Mouse (Mus musculus) G1E (cell line): ENCODE data around the gene Otud3. TPM values are rescaled to one million over a fixed set of nuclear protein-coding genes. Genes with fewer than 3 reads are reported as not detected.

Experiments used
- ATAC-seq: 2 replicates; pipeline ENCODE4 v1.8.0; 2016; ENCODE audit warnings: mild to moderate bottlenecking; ENCODE audit not compliant: insufficient number of reproducible peaks, poor library complexity, low FRiP score, severe bottlenecking; ENCODE audit errors: extremely low read depth
- DNase-seq: peaks from one replicate; pipeline ENCODE4 v3.0.0; 2012; ENCODE audit warnings: low spot score
- H3K27me3 ChIP-seq: 2 replicates; pipeline ENCODE4 v1.6.1; 2012; ENCODE audit warnings: mild to moderate bottlenecking, low read length, inconsistent platforms; ENCODE audit not compliant: insufficient read depth
- H3K36me3 ChIP-seq: replicated peaks from 2 replicates; pipeline ENCODE3; 2012; ENCODE audit warnings: mild to moderate bottlenecking, inconsistent platforms
- H3K4me1 ChIP-seq: 2 replicates; pipeline ENCODE4 v1.6.1; 2012; ENCODE audit warnings: low read depth, low read length, inconsistent platforms, mixed read lengths; ENCODE audit not compliant: insufficient read depth
- H3K4me3 ChIP-seq: 2 replicates; pipeline ENCODE4 v1.5.1; 2012; ENCODE audit warnings: low read depth, mild to moderate bottlenecking, inconsistent platforms, low read length, moderate library complexity, mixed read lengths
- H3K9me3 ChIP-seq: replicated peaks from 2 replicates; pipeline ENCODE4 v1.6.1; 2012; ENCODE audit warnings: inconsistent platforms
- CTCF ChIP-seq: IDR thresholded peaks from 2 replicates; pipeline ENCODE4 v1.5.1; 2012; ENCODE audit warnings: low read depth, low read length, inconsistent platforms, mixed read lengths
- GATA1 ChIP-seq: IDR thresholded peaks from 2 replicates; pipeline ENCODE4 v1.6.1; 2012; ENCODE audit warnings: borderline replicate concordance, low read length, inconsistent platforms, mixed read lengths
- GATA2 ChIP-seq: IDR thresholded peaks from 2 replicates; pipeline ENCODE4 v1.6.1; 2012; ENCODE audit warnings: low read depth, low read length, inconsistent platforms, borderline replicate concordance
- POLR2AphosphoS5 ChIP-seq: IDR thresholded peaks from 2 replicates; pipeline ENCODE4 v1.6.1; 2012; ENCODE audit warnings: low read depth, low read length, inconsistent platforms; ENCODE audit not compliant: insufficient replicate concordance
- TAL1 ChIP-seq: conservative IDR thresholded peaks from 2 replicates; pipeline ENCODE4 v1.6.1; 2012; ENCODE audit warnings: low read depth, low read length, inconsistent platforms, mixed read lengths
- polyA plus RNA-seq: library from polyadenylated mRNA; stranded (reverse); fragments of >175 nt; gene quantifications from 2 replicates; pipeline ENCODE4 v1.2.3, GENCODE M21; 2012
- total RNA-seq, 2 experiments: library from RNA; stranded (forward) in 1 of 2; stranded (reverse) in 1 of 2; fragments of 200-1000 nt in 1 of 2; fragments of >200 nt in 1 of 2; fragmentation: Nextera tagmentation in 1 of 2; gene quantifications; 2 replicates each; pipeline ENCODE4 v1.2.3; 2014 to 2017

The Otud3 gene
- total and polyA plus RNA-seq, 3 experiments = 5.4 to 11.8 (median 11.0) TPM

DNA sequence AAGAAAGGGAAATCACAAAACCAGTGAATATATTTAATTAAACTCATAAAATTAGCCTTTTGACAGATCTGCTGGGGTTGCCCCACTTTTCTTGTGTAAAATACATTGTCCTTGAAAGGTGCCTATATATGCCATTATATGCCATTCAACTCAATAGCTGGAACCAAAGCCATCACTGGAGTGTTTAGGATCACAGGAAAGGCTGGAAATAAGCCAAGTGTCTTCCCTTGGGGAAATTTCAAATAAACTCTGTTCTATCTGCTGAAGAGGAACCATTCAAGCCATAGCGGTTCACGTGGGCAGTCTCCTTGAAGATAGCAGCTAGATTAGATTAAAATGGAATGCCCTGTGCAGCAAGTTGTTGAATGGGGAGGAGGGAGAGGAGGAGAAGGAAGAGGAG is 11.8 kb upstream of the Otud3 start:
- Histone ChIP-seq H3K36me3 (no peaks in the 10 kb centered on the region), H3K4me3 (no peak overlapping the region), H3K27me3 (peaks cover 25% of the 10 kb centered on the region), H3K4me1 (peaks cover 12% of the 10 kb centered on the region), H3K9me3 (no peaks in the 10 kb centered on the region)
- ATAC-seq (no peak), DNase-seq (no peak)
- TF ChIP-seq POLR2AphosphoS5 (no peak), TAL1 (no peak), GATA2 (no peak), GATA1 (no peak), CTCF (no peak)

DNA sequence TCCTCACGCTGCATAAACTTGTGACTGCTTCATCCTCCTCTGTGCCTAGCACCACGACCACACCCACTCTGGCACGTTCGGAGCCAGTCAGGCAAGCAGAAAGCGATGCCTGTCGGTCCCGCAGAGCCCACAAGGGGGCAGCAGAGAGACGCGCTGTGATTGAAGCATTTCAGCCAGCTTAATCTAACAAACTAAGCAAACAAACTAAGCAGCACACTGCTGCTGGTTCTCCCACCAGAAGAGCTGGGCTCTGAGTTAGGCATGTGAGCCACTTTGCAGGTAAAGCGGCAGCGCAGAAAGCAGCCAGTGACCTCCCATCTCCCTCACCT is 8.3 kb upstream of the Otud3 start:
- ATAC-seq (peak; percentile 74), DNase-seq (peak; percentile 66)
- no peak overlapping the region; the same call in 1 of the 2 replicates for H3K4me3 ChIP-seq
- no peak for TF ChIP-seq GATA2
- TF ChIP-seq CTCF = peak; percentile 99
- H3K4me1 ChIP-seq = peaks cover 12% of the 10 kb centered on the region
- no peaks in the 10 kb centered on the region for H3K36me3 ChIP-seq
- peaks cover 2% of the 10 kb centered on the region; the same call in 1 of the 2 replicates for H3K9me3 ChIP-seq
- peaks cover 15% of the 10 kb centered on the region for H3K27me3 ChIP-seq

DNA sequence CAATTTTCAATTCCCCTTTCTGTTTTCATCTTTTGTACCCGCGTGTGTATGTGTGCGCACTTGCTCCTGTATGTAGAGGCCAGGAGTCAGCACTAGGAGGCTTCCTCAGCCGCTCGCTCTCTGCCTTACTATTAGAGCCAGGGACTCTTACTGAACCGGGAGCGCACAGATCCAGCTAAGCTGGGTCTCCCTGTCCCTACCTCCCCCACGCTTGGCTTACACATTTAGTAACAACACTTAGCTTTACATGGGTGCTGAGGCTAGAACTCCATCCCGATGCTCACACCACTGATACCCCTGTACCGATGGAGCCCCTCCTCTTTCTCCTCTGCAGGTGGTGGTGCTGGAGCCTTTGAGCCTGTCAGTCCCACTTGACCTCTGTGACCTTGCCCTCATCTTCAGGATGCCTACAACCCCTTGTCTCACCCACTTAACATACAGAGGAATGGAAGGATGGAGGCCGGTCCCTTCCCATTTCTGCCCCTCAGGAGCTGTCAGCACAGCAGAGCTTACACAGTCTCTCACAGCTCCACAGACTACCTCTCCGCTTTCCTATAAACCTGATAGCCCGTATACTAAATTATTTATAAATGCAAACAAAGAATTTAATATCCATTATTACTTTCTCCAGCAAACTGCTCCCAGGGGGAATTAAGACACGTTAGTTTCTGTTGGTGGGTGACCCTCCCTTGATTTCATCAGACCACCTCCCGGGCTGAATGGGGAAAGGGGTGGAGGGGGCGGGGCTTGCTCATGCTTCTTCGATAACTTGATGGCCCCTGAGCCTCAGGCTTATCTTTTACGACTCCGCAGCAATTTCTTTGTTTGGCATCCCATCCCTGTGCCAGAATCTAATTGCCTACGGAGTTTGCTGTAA is 7.7 kb upstream of the Otud3 start:
- peaks cover 2% of the 10 kb centered on the region; the same call in 1 of the 2 replicates for H3K9me3 ChIP-seq
- no peak for ATAC-seq
- TF ChIP-seq GATA1 (no peak), GATA2 (no peak), POLR2AphosphoS5 (no peak), TAL1 (no peak), CTCF (no peak)

DNA sequence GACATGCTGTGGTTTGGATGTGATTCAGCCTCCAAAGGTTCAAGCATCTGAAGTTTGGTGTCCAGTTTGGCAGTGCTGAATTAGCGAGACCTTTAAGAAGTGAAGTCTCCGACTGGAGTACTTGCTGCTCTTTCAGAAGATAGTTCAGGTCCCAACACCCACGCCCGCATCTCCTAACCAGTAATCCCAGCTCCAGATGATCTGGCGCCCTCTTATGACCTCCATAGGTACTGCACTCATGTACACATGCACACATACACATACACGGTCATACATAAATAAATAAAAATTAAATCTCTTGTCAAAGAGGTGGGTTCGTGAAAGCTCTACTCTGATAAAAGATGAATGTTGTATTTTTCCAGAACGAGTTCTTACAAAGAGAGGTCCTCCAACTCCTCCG is 3.5 kb upstream of the Otud3 start:
- no peak for DNase-seq
- no peak for TF ChIP-seq TAL1
- TF ChIP-seq GATA2 = no peak
- no peak for TF ChIP-seq POLR2AphosphoS5
- TF ChIP-seq CTCF = no peak
- TF ChIP-seq GATA1 = no peak
- H3K4me3 ChIP-seq = no peak overlapping the region
- ATAC-seq = no peak
- peaks cover 24% of the 10 kb centered on the region for H3K4me1 ChIP-seq
- no peaks in the 10 kb centered on the region for H3K36me3 ChIP-seq
- H3K27me3 ChIP-seq = peaks cover 6% of the 10 kb centered on the region; the same call in 1 of the 2 replicates
- peaks cover 2% of the 10 kb centered on the region; the same call in 1 of the 2 replicates for H3K9me3 ChIP-seq

More for the DNA sequence above, 7.7 kb upstream of the Otud3 start:
- DNase-seq = no peak
- no peaks in the 10 kb centered on the region for H3K36me3 ChIP-seq
- H3K4me3 ChIP-seq = no peak overlapping the region; the same call in 1 of the 2 replicates
- peaks cover 12% of the 10 kb centered on the region for H3K4me1 ChIP-seq
- H3K27me3 ChIP-seq = peaks cover 13% of the 10 kb centered on the region

DNA sequence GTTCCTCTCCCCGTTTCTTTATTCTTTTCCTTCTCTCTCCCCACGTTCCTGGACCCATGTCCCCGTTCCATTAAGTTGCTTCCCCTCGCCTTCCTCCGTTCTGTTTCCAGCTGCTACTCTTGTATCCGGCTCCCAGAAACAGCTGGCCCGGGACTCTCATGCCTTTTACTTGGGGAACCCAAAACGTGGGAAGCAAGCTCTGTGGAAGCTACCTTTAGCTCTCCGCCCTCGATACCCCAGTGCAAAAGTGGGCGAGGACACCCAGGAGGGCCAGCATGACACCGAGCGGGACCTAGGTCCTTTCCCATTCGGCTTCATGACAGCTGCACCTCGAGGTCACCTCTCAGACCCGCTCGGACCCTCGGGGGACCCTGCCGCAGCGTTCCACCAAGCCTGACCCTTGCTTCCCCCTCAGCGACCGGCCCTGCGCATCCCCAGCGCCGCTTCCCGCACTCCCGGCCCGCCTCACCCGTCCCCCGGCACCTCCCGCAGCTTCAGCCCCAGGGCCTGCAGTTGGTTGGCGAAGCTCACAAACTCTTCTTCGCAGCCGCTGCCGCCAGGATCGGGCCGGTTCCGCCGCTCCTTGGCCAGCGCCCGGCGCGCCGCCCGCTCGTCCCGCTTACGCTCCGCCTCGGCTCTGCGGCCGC is 481 bp downstream of the Otud3 start:
- TF ChIP-seq CTCF (no peak), GATA2 (no peak), GATA1 (no peak), TAL1 (no peak), POLR2AphosphoS5 (no peak)
- H3K4me3 ChIP-seq = peak overlapping the region; percentile 85
- H3K27me3 ChIP-seq = no peaks in the 10 kb centered on the region; the same call in 1 of the 2 replicates
- ATAC-seq (no peak; the same call in 1 of the 2 replicates), DNase-seq (peak; percentile 19)
- H3K36me3 ChIP-seq = peaks cover 32% of the 10 kb centered on the region
- peaks cover 2% of the 10 kb centered on the region; the same call in 1 of the 2 replicates for H3K9me3 ChIP-seq
- H3K4me1 ChIP-seq = peaks cover 29% of the 10 kb centered on the region

DNA sequence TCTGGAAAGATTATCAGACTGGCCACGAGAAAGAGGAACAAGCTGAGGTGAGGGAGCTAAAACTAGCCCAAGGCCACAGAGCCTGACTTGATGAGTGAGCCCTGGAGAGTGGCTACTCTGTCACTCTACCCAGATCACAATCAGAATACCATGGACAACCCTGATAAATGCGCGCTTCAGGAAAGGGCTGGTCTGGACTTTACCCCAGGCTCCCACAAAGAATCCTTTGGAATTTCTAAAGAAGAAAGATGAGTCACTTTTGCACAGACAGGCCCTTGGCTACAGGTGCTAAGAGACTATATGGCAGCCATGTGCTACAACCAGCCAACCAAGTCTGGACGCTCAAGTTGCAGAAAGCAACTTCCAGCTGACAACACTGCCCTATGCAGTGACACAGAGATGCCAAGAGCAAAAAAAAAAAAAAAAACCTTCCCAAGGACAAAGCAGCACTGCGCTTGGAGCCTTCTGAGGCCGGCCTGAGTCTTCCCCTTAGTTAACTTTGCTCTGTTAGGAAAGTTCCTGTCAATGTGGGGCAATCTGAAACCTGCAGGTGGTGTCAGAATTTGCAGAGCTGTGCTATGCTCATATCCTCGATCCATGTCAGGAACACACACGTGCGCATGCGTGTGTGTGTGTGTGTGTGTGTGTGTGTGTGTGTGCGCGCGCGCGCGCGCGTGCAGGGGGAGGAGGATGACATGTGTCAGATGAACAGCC is 8.0 kb downstream of the Otud3 start:
- no peak overlapping the region for H3K4me3 ChIP-seq
- no peak for TF ChIP-seq TAL1
- TF ChIP-seq POLR2AphosphoS5 = no peak
- TF ChIP-seq CTCF = no peak
- TF ChIP-seq GATA2 = no peak
- no peak for TF ChIP-seq GATA1
- ATAC-seq (no peak), DNase-seq (no peak)
- H3K36me3 ChIP-seq = peaks cover 96% of the 10 kb centered on the region
- H3K4me1 ChIP-seq = no peaks in the 10 kb centered on the region
- H3K27me3 ChIP-seq = no peaks in the 10 kb centered on the region
- no peaks in the 10 kb centered on the region for H3K9me3 ChIP-seq
